Mouse (Mus musculus): ENCODE measurements at regions not wholly inside any gene's neighbourhood (a gene's known extent, or its start where the extent isn't known, plus 50 kb on each side); places are given as distances from the start of the nearest gene placed in this dataset.

DNA sequence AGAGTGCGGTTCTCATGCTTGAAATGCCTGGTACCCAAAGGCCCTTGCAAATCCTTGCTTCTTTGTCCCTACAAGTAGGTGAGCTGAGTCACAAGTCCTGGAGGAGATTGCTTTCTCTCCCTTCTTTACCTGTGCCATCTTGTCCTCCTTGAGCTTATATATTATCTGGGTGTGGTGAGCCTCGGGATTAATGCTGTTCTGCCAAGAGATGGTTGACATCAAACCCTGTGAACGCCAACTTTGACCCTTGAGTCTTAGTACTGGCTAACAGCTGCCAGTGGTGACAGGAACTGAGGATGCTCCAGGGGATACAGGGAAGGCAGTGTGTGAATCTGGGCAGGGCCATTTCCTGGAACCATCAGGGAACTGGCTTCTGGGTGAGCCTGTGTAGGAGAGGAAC, 1160.5 kb upstream of the A1bg start:
- TF ChIP-seq MYOG (IDR thresholded peaks at IDR 0.05; ENCODE audit: control insufficient read depth in 1 of 3, insufficient read depth in 1 of 3, insufficient read length in 2 of 3, low read depth in 2 of 3) (no peak), POLR2A (IDR thresholded peaks at IDR 0.05; ENCODE audit: insufficient read length, low read depth) (no peak), MAX (IDR thresholded peaks at IDR 0.05; ENCODE audit: low read depth) (no peak), E2F4 (IDR thresholded peaks at IDR 0.05; ENCODE audit: insufficient read depth) (no peak), USF1 (IDR thresholded peaks at IDR 0.05; ENCODE audit: low read depth) (no peak), SRF (IDR thresholded peaks at IDR 0.05; ENCODE audit: control insufficient read depth, insufficient read length, low read depth) (no peak), POLR2AphosphoS2 (IDR thresholded peaks at IDR 0.05; ENCODE audit: insufficient read length, low read depth) (no peak), CEBPB (IDR thresholded peaks at IDR 0.05; ENCODE audit: insufficient read depth, poor library complexity, severe bottlenecking) (no peak), MYOD1 (IDR thresholded peaks at IDR 0.05; ENCODE audit: control insufficient read depth in 1 of 3, insufficient read length in 2 of 3, low read depth in 2 of 3) (no peak)
